Mouse (Mus musculus) mesoderm, embryonic 11.5 days (tissue): ENCODE results near the gene Tppp2.

Experiments
- DNase-seq: peaks from one replicate; pipeline ENCODE4 v3.0.0-alpha.2; 2012; ENCODE audit warnings: low read depth, low spot score

Gene Tppp2

DNA sequence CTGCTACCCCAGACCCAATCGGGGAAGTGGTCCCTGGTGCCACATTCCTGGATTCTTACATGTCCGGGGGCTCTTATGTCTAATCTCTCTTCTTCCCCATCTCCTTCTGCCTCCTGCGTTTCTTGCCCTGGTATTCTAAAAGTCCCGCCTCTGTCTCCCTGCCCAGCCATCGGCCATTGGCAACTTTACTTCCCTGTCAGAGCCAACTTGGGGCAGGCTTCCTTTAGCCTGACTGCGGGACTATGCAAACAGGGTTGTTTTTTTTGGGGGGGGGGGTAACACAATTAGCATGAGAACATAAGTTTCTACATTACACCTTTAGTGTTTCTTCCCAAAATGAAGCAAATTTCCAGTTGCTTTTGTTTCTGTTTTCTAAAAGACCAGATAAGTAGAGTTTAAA lies 25.1 kb downstream of the Tppp2 start:
- no peak for DNase-seq

- no peak for DNase-seq
Measured at GRCm38 (mm10) chr14:51960316-51960715, 42.1 kb downstream of the Tppp2 start.

- DNase-seq = no peak
Measured at GRCm38 (mm10) chr14:51967400-51967799, 49.2 kb downstream of the Tppp2 start.
